Mouse (Mus musculus) erythroid progenitor cell, adult 5-6 weeks (primary cell): ENCODE measurements around the gene Mcub. TPM values are rescaled to one million over a fixed set of nuclear protein-coding genes. Genes with fewer than 3 reads are reported as not detected.
A peak's percentile ranks its signal among the peaks of the same experiment; 100 is the strongest.

Source experiments
- ATAC-seq: replicated peaks from 2 replicates; pipeline ENCODE4 v1.8.0; 2016; ENCODE audit warnings: moderate number of reproducible peaks, mild to moderate bottlenecking, moderate TSS enrichment, inconsistent platforms; ENCODE audit not compliant: poor library complexity, low FRiP score, severe bottlenecking
- total RNA-seq, 2 experiments: library from RNA; stranded (forward) in 1 of 2; stranded (reverse) in 1 of 2; fragments of 150-400 nt in 1 of 2; fragments of 186-747, 209-891 nt in 1 of 2; gene quantifications; 2 replicates each; pipeline versions ENCODE4 v1.2.3 to v1.2.4; 2015 to 2017; ENCODE audit warnings: low replicate concordance in 2 of 2

Gene Mcub
- total RNA-seq, 2 experiments from 2014 or later = 5.6 TPM; not detected in 1

GRCm38 (mm10) chr3:129962533-129962932 lies 7.5 kb downstream of the Mcub start:
- no peak for ATAC-seq

GRCm38 (mm10) chr3:129953296-129953695 lies 16.7 kb downstream of the Mcub start:
- no peak for ATAC-seq

- no peak for ATAC-seq
Observed at GRCm38 (mm10) chr3:129949158-129949773, 20.7 kb downstream of the Mcub start.

- no peak for ATAC-seq
Observed at GRCm38 (mm10) chr3:129948359-129948758, 21.6 kb downstream of the Mcub start.

GRCm38 (mm10) chr3:129946217-129946914 lies 23.6 kb downstream of the Mcub start:
- no peak for ATAC-seq

- no peak for ATAC-seq
Observed at GRCm38 (mm10) chr3:129943813-129944212, 26.2 kb downstream of the Mcub start.

- no peak for ATAC-seq
Observed at GRCm38 (mm10) chr3:129941291-129941690, 28.7 kb downstream of the Mcub start.

GRCm38 (mm10) chr3:129940780-129941179 lies 29.2 kb downstream of the Mcub start:
- no peak for ATAC-seq

GRCm38 (mm10) chr3:129939058-129939457 lies 30.9 kb downstream of the Mcub start:
- no peak for ATAC-seq

- no peak for ATAC-seq
Observed at GRCm38 (mm10) chr3:129937848-129938247, 32.2 kb downstream of the Mcub start.

GRCm38 (mm10) chr3:129936561-129936960 lies 33.4 kb downstream of the Mcub start:
- ATAC-seq = no peak

GRCm38 (mm10) chr3:129932443-129932842 lies 37.6 kb downstream of the Mcub start:
- ATAC-seq = 0 out of 2 replicates have a peak, but pooled peaks have one; percentile 57

- ATAC-seq = no peak
Observed at GRCm38 (mm10) chr3:129930213-129930778, 39.7 kb downstream of the Mcub start.

- ATAC-seq = no peak
Observed at GRCm38 (mm10) chr3:129925861-129926260, 44.1 kb downstream of the Mcub start.

GRCm38 (mm10) chr3:129923581-129923980 lies 46.4 kb downstream of the Mcub start:
- ATAC-seq = no peak

- ATAC-seq = no peak
Observed at GRCm38 (mm10) chr3:129918434-129918833, 51.6 kb downstream of the Mcub start.

- no peak for ATAC-seq
Observed at GRCm38 (mm10) chr3:129917424-129917823, 52.6 kb downstream of the Mcub start.

GRCm38 (mm10) chr3:129913241-129913640 lies 56.8 kb downstream of the Mcub start:
- no peak for ATAC-seq

- ATAC-seq = no peak
Observed at GRCm38 (mm10) chr3:129912025-129912424, 58.0 kb downstream of the Mcub start.

- ATAC-seq = no peak
Observed at GRCm38 (mm10) chr3:129904381-129905132, 65.4 kb downstream of the Mcub start.
